In genomic region chr9:107230991-107231538, GRCm38 (mm10) we compare ENCODE assay signal across 8 mouse cellular contexts. TPM values are rescaled to one million over a fixed set of nuclear protein-coding genes. Genes with fewer than 3 reads are reported as not detected.
DNase-seq lines count a peak whose midpoint lies in the region; ATAC-seq and TF ChIP-seq lines count a peak whose summit lies in the region.

No protein-coding gene starts in this region.

- H3K4me1 ChIP-seq in lung, embryonic 15.5 days: peaks cover 12% of the 10 kb centered on the region
- peaks cover 4% of the 10 kb centered on the region for H3K4me1 ChIP-seq in embryonic fibroblast, embryonic 13.5 days (ENCODE audit: control insufficient read depth, insufficient read depth, low read length)
- H3K4me1 ChIP-seq in intestine, embryonic 16.5 days (ENCODE audit: control insufficient read depth, insufficient read depth, low read length): peaks cover 7% of the 10 kb centered on the region; the same call in 1 of the 2 replicates
- peaks cover 21% of the 10 kb centered on the region for H3K4me1 ChIP-seq in megakaryocyte, embryonic 14.5 days
- peaks cover 6% of the 10 kb centered on the region; the same call in 1 of the 2 replicates for H3K4me1 ChIP-seq in stomach, embryonic 14.5 days (ENCODE audit: control insufficient read depth, insufficient read depth, low read length)

- WGBS in lung, embryonic 15.5 days: 2% methylated on average over 44 of the region's 50 CpGs
- WGBS in intestine, embryonic 16.5 days: 2% methylated on average over 35 of the region's 50 CpGs
- WGBS in stomach, embryonic 14.5 days: 2% methylated on average over 45 of the region's 50 CpGs

- H3K9me3 ChIP-seq in lung, embryonic 15.5 days: no peaks in the 10 kb centered on the region
- H3K9me3 ChIP-seq in intestine, embryonic 16.5 days (ENCODE audit: control insufficient read depth, low read length): no peaks in the 10 kb centered on the region
- H3K9me3 ChIP-seq in megakaryocyte, embryonic 14.5 days: no peaks in the 10 kb centered on the region
- H3K9me3 ChIP-seq in stomach, embryonic 14.5 days (ENCODE audit: control insufficient read depth, low read depth, low read length): no peaks in the 10 kb centered on the region

- TF ChIP-seq CTCF in embryonic fibroblast, embryonic 13.5 days (IDR thresholded peaks at IDR 0.05; ENCODE audit: borderline replicate concordance, insufficient read depth, low read length): no peak

- no peak for TF ChIP-seq POLR2A in embryonic fibroblast, embryonic 13.5 days (IDR thresholded peaks at IDR 0.05; ENCODE audit: low read depth, low read length)

- intact Hi-C loops in gastrocnemius, postnatal 14 days (cut with DNase I; ENCODE audit: low total_unique reads): no loop called here

- H3K36me3 ChIP-seq in lung, embryonic 15.5 days: no peaks in the 10 kb centered on the region
- H3K36me3 ChIP-seq in intestine, embryonic 16.5 days (ENCODE audit: control insufficient read depth, insufficient read depth, low read length): no peaks in the 10 kb centered on the region
- H3K36me3 ChIP-seq in megakaryocyte, embryonic 14.5 days (replicated peaks; ENCODE audit: low read length): no peaks in the 10 kb centered on the region
- H3K36me3 ChIP-seq in stomach, embryonic 14.5 days (ENCODE audit: control insufficient read depth, insufficient read depth, low read length): no peaks in the 10 kb centered on the region

- H3K27ac ChIP-seq in lung, embryonic 15.5 days: no peak overlapping the region
- H3K27ac ChIP-seq in embryonic fibroblast, embryonic 13.5 days (ENCODE audit: insufficient read depth, low read length): no peak overlapping the region
- H3K27ac ChIP-seq in intestine, embryonic 16.5 days (ENCODE audit: low read length): no peak overlapping the region
- H3K27ac ChIP-seq in stomach, embryonic 14.5 days (ENCODE audit: low read length): no peak overlapping the region

- DNase-seq in lung, postnatal 14 days: no peak
- DNase-seq in gastrocnemius, postnatal 14 days: no peak

- no peak overlapping the region; the same call in 1 of the 2 replicates for H3K9ac ChIP-seq in lung, embryonic 15.5 days
- peak overlapping the region; percentile 57 for H3K9ac ChIP-seq in intestine, embryonic 16.5 days (ENCODE audit: low read depth, low read length)
- H3K9ac ChIP-seq in stomach, embryonic 14.5 days (replicated peaks; ENCODE audit: low read depth, low read length): peak overlapping the region; percentile 28; the same call in 1 of the 2 replicates

- H3K4me3 ChIP-seq in lung, embryonic 15.5 days: peak overlapping the region; percentile 53
- peak overlapping the region; percentile 33; the same call in 1 of the 2 replicates for H3K4me3 ChIP-seq in embryonic fibroblast, embryonic 13.5 days (ENCODE audit: insufficient read depth, low read length)
- peak overlapping the region; percentile 60 for H3K4me3 ChIP-seq in intestine, embryonic 16.5 days (ENCODE audit: low read length)
- H3K4me3 ChIP-seq in megakaryocyte, embryonic 14.5 days (replicated peaks): peak overlapping the region; percentile 90
- H3K4me3 ChIP-seq in stomach, embryonic 14.5 days (ENCODE audit: low read depth, low read length): peak overlapping the region; percentile 48

- H3K27me3 ChIP-seq in lung, embryonic 15.5 days: peaks cover 92% of the 10 kb centered on the region
- H3K27me3 ChIP-seq in intestine, embryonic 16.5 days (replicated peaks; ENCODE audit: control insufficient read depth, insufficient read depth, low read length): peaks cover 61% of the 10 kb centered on the region
- H3K27me3 ChIP-seq in megakaryocyte, embryonic 14.5 days (replicated peaks): peaks cover 82% of the 10 kb centered on the region
- peaks cover 63% of the 10 kb centered on the region for H3K27me3 ChIP-seq in stomach, embryonic 14.5 days (ENCODE audit: control insufficient read depth, insufficient read depth, low read length)

- H3K4me2 ChIP-seq in lung, embryonic 15.5 days: peak overlapping the region; percentile 96
- peak overlapping the region; percentile 99 for H3K4me2 ChIP-seq in intestine, embryonic 16.5 days (ENCODE audit: low read depth, low read length)
- peak overlapping the region; percentile 96 for H3K4me2 ChIP-seq in stomach, embryonic 14.5 days (replicated peaks; ENCODE audit: low read depth, low read length)

- ATAC-seq in lung, embryonic 15.5 days (ENCODE audit: borderline replicate concordance, extremely low read depth, low FRiP score, low TSS enrichment): peak; percentile 39; the same call in 1 of the 2 replicates
- ATAC-seq in cerebellum, adult (ENCODE audit: insufficient number of reproducible peaks, low FRiP score, low TSS enrichment): peak; percentile 75
- ATAC-seq in intestine, embryonic 16.5 days: peak; percentile 55
- ATAC-seq in stomach, embryonic 14.5 days (ENCODE audit: insufficient number of reproducible peaks, insufficient read depth, low FRiP score, low read depth): peak; percentile 49; the same call in 1 of the 2 replicates

RNA-seq across cellular contexts. Expression of gene Dock3, which starts 0.6 kb away (rescaled TPM):
- 0.27 and 0.29 TPM in 2 replicates for polyA plus RNA-seq in lung, embryonic 15.5 days (2015; fragmentation: Nextera tagmentation; extraction: Ambion mirVana)
- 0.12 and 0.18 TPM in 2 replicates for polyA plus RNA-seq in embryonic fibroblast, embryonic 13.5 days (2011; ENCODE audit: insufficient read length, low read depth, missing spikeins)
- polyA plus RNA-seq in intestine, embryonic 16.5 days (2015; fragmentation: Nextera tagmentation; extraction: Ambion mirVana): 0.64 and 1.2 TPM in 2 replicates
- polyA plus RNA-seq in megakaryocyte, embryonic 14.5 days (2012; ENCODE audit: insufficient read depth, low replicate concordance): 0.09 TPM in 1 of 2 replicates, not detected in the other
- 0.88 and 1.6 TPM in 2 replicates for polyA plus RNA-seq in stomach, embryonic 14.5 days (2014; fragmentation: Nextera tagmentation; extraction: Ambion mirVana)
- not detected for total RNA-seq in gastrocnemius, postnatal 14 days (2021)

RNA-seq across cellular contexts. Expression of gene Mapkapk3, which starts 58.6 kb away (rescaled TPM):
- polyA plus RNA-seq in lung, embryonic 15.5 days (2015; fragmentation: Nextera tagmentation; extraction: Ambion mirVana): 13.3 and 17.8 TPM in 2 replicates
- 17.5 and 28.2 TPM in 2 replicates for polyA plus RNA-seq in embryonic fibroblast, embryonic 13.5 days (2011; ENCODE audit: insufficient read length, low read depth, missing spikeins)
- 41.1 and 47.6 TPM in 2 replicates for polyA plus RNA-seq in intestine, embryonic 16.5 days (2015; fragmentation: Nextera tagmentation; extraction: Ambion mirVana)
- 35.6 and 49.9 TPM in 2 replicates for polyA plus RNA-seq in megakaryocyte, embryonic 14.5 days (2012; ENCODE audit: insufficient read depth, low replicate concordance)
- 24.8 and 27.8 TPM in 2 replicates for polyA plus RNA-seq in stomach, embryonic 14.5 days (2014; fragmentation: Nextera tagmentation; extraction: Ambion mirVana)
- total RNA-seq in gastrocnemius, postnatal 14 days (2021): 10 to 100 TPM; 14.6 to 15.9 TPM

Comparison
In these comparisons a context has a peak if more than half of its experiments do, and no peak if none do; other contexts are left out.
1. H3K4me3 ChIP-seq: peak in every context shown above with its lines; median percentile 90 in megakaryocyte, embryonic 14.5 days; 60 in intestine, embryonic 16.5 days; 53 in lung, embryonic 15.5 days; 48 in stomach, embryonic 14.5 days; 33 in embryonic fibroblast, embryonic 13.5 days.